Mouse (Mus musculus): ENCODE data around the gene Klc1. TPM values are rescaled to one million over a fixed set of nuclear protein-coding genes. Genes with fewer than 3 reads are reported as not detected.

Gene Klc1
- polyA plus RNA-seq, 1 experiment from 2014 or later = 98.5 TPM

DNA sequence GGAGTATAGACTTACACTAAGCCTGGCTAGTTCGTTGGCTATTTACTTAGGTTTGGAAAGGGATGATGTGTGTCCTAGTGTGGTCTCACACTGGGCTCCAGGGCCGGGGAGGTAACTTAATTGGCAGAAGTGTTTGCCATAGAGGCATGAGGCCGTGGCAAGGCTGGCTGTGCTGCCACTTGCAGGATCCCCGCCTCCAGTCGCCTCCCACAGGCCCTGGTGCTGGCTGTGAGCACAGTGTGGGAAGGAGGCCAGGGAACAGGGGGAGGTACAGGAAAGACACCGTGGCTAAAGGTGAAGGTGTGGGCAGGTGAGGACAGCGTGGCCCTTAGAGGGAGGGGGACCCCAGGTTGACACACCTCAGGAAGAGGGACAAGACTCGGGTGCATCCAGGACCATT, 61.3 kb downstream of the Klc1 start:
- no peak overlapping the region for H3K4me2 ChIP-seq
- no peak overlapping the region for H3K27ac ChIP-seq
- H3K4me3 ChIP-seq (replicated peaks) = no peak overlapping the region
- no peak for ATAC-seq (replicated peaks; ENCODE audit: low FRiP score)
- H3K4me1 ChIP-seq = peaks cover 51% of the 10 kb centered on the region
- 48% methylated on average over 8 of the region's 8 CpGs for WGBS
- H3K36me3 ChIP-seq = peaks cover 37% of the 10 kb centered on the region
- no peaks in the 10 kb centered on the region for H3K27me3 ChIP-seq
- H3K9me3 ChIP-seq (replicated peaks) = no peaks in the 10 kb centered on the region
- no peak overlapping the region; the same call in 1 of the 2 replicates for H3K9ac ChIP-seq

- H3K9me3 ChIP-seq (replicated peaks) = no peaks in the 10 kb centered on the region
- no peak overlapping the region for H3K4me2 ChIP-seq
- 74% methylated on average over 7 of the region's 7 CpGs for WGBS
- H3K36me3 ChIP-seq = peaks cover 45% of the 10 kb centered on the region
- no peaks in the 10 kb centered on the region for H3K27me3 ChIP-seq
- no peak for ATAC-seq (replicated peaks; ENCODE audit: low FRiP score)
- peaks cover 44% of the 10 kb centered on the region for H3K4me1 ChIP-seq
- H3K4me3 ChIP-seq (replicated peaks) = no peak overlapping the region
- H3K27ac ChIP-seq = no peak overlapping the region
- H3K9ac ChIP-seq = no peak overlapping the region
These were observed 62.1 kb downstream of the Klc1 start for GRCm38 (mm10) chr12:111820708-111821107.

GRCm38 (mm10) chr12:111821931-111822330, 63.3 kb downstream of the Klc1 start:
- Histone ChIP-seq H3K9me3 (replicated peaks) (no peaks in the 10 kb centered on the region), H3K27ac (no peak overlapping the region), H3K4me1 (peaks cover 32% of the 10 kb centered on the region), H3K4me3 (replicated peaks) (no peak overlapping the region), H3K27me3 (no peaks in the 10 kb centered on the region), H3K4me2 (no peak overlapping the region), H3K9ac (no peak overlapping the region), H3K36me3 (peaks cover 57% of the 10 kb centered on the region)
- WGBS = 66% methylated on average over 4 of the region's 4 CpGs
- ATAC-seq (replicated peaks; ENCODE audit: low FRiP score) = no peak

DNA sequence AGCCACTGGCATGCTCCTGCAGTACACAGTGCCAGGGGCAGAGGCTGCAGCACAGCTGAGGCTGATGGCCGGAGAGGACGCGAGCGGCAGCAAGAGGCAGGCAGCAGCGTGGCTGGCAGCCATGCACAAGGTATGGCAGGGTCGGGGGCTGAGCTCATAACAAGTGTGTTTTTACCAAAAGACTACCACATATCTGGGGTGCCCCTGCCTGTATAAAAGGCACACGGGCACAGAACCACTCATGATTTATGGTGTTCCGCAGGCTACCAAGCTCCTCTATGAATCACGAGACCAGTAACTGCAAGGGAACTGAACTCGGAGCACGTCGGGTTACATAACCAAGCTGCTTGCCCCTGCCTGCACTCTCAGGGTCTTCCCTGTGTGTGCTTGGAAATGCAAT, 68.9 kb downstream of the Klc1 start:
- ATAC-seq (replicated peaks; ENCODE audit: low FRiP score) = no peak
- Histone ChIP-seq H3K9me3 (replicated peaks) (no peaks in the 10 kb centered on the region), H3K4me1 (no peaks in the 10 kb centered on the region), H3K9ac (no peak overlapping the region), H3K27me3 (no peaks in the 10 kb centered on the region), H3K27ac (no peak overlapping the region), H3K36me3 (peaks cover 100% of the 10 kb centered on the region), H3K4me2 (no peak overlapping the region), H3K4me3 (replicated peaks) (no peak overlapping the region)
- 88% methylated on average over 12 of the region's 12 CpGs for WGBS

GRCm38 (mm10) chr12:111829447-111829846, 70.8 kb downstream of the Klc1 start:
- Histone ChIP-seq H3K27ac (0 out of 2 replicates have a peak overlapping the region, but pooled peaks have one; percentile 6), H3K27me3 (no peaks in the 10 kb centered on the region), H3K9ac (no peak overlapping the region), H3K9me3 (replicated peaks) (no peaks in the 10 kb centered on the region), H3K4me2 (no peak overlapping the region), H3K4me1 (no peaks in the 10 kb centered on the region), H3K36me3 (peaks cover 100% of the 10 kb centered on the region), H3K4me3 (replicated peaks) (no peak overlapping the region)
- 86% methylated on average over 5 of the region's 5 CpGs for WGBS
- ATAC-seq (replicated peaks; ENCODE audit: low FRiP score) = no peak

DNA sequence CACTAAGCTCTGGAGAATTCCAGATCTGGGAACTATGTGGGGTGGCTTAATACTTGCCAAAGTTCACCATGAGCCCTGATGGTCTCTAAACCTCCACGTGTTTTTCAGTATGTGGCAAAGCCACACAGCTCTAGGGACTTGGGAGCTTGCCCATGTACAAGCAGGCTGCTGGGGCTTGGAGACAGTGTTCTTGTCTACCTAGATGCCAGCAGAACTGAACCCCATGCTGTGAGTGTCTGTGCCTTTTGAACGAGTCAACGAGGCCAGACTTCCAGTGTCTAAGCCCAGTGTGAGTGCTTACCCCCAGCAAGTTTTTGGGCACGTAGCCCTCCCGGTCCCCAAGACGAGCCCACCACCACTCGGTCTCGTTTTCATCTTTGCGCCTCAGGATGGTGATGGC, 71.3 kb downstream of the Klc1 start:
- WGBS = 95% methylated on average over 9 of the region's 9 CpGs
- Histone ChIP-seq H3K4me2 (no peak overlapping the region), H3K36me3 (peaks cover 100% of the 10 kb centered on the region), H3K9me3 (replicated peaks) (no peaks in the 10 kb centered on the region), H3K27me3 (no peaks in the 10 kb centered on the region), H3K27ac (0 out of 2 replicates have a peak overlapping the region, but pooled peaks have one; percentile 6), H3K4me1 (no peaks in the 10 kb centered on the region), H3K4me3 (replicated peaks) (no peak overlapping the region), H3K9ac (no peak overlapping the region)
- no peak for ATAC-seq (replicated peaks; ENCODE audit: low FRiP score)

GRCm38 (mm10) chr12:111830375-111830774, 71.7 kb downstream of the Klc1 start:
- H3K4me1 ChIP-seq = no peaks in the 10 kb centered on the region
- H3K36me3 ChIP-seq = peaks cover 100% of the 10 kb centered on the region
- H3K4me2 ChIP-seq = no peak overlapping the region
- no peaks in the 10 kb centered on the region for H3K27me3 ChIP-seq
- 88% methylated on average over 10 of the region's 10 CpGs for WGBS
- H3K4me3 ChIP-seq (replicated peaks) = no peak overlapping the region
- no peak overlapping the region for H3K9ac ChIP-seq
- no peak overlapping the region for H3K27ac ChIP-seq
- no peaks in the 10 kb centered on the region for H3K9me3 ChIP-seq (replicated peaks)
- no peak for ATAC-seq (replicated peaks; ENCODE audit: low FRiP score)

- no peak overlapping the region for H3K9ac ChIP-seq
- no peaks in the 10 kb centered on the region for H3K4me1 ChIP-seq
- no peak overlapping the region for H3K27ac ChIP-seq
- no peak overlapping the region for H3K4me3 ChIP-seq (replicated peaks)
- no peak for ATAC-seq (replicated peaks; ENCODE audit: low FRiP score)
- peaks cover 100% of the 10 kb centered on the region for H3K36me3 ChIP-seq
- H3K27me3 ChIP-seq = no peaks in the 10 kb centered on the region
- 80% methylated on average over 5 of the region's 5 CpGs for WGBS
- no peaks in the 10 kb centered on the region for H3K9me3 ChIP-seq (replicated peaks)
- H3K4me2 ChIP-seq = no peak overlapping the region
These were observed 74.0 kb downstream of the Klc1 start for GRCm38 (mm10) chr12:111832643-111833042.

DNA sequence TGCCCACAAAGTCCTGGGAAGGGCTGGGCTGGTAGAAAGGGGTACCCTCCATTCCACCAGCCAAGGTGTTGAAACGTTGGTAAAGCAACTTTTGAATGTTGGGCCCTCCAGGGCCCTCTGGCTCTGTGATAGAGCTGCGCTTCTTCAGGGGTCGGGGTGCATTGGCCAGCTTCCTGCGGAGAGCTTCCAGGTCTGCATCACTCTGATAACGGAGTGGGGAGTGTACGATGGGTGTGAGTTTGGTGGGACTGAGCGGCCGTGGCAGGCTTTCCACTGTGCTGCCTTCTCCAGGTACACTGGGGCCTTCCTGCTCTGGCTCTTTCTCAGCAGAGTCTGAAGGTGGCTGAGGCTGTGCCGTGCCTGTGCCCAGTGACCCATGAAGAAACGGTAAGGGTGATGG, 74.8 kb downstream of the Klc1 start:
- H3K4me3 ChIP-seq (replicated peaks) = no peak overlapping the region
- WGBS = 84% methylated on average over 10 of the region's 10 CpGs

GRCm38 (mm10) chr12:111842565-111843433, 84.2 kb downstream of the Klc1 start:
- Histone ChIP-seq H3K9me3 (replicated peaks) (no peaks in the 10 kb centered on the region), H3K27me3 (no peaks in the 10 kb centered on the region), H3K4me2 (no peak overlapping the region), H3K4me3 (replicated peaks) (no peak overlapping the region), H3K27ac (no peak overlapping the region), H3K4me1 (no peaks in the 10 kb centered on the region), H3K36me3 (peaks cover 47% of the 10 kb centered on the region), H3K9ac (no peak overlapping the region)
- 72% methylated on average over 15 of the region's 15 CpGs for WGBS
- ATAC-seq (replicated peaks; ENCODE audit: low FRiP score) = no peak

More for the DNA sequence above, 74.8 kb downstream of the Klc1 start:
- ATAC-seq (replicated peaks; ENCODE audit: low FRiP score) = 0 out of 2 replicates have a peak, but pooled peaks have one; percentile 15
- Histone ChIP-seq H3K36me3 (peaks cover 100% of the 10 kb centered on the region), H3K27me3 (no peaks in the 10 kb centered on the region), H3K9ac (no peak overlapping the region), H3K9me3 (replicated peaks) (no peaks in the 10 kb centered on the region), H3K4me1 (no peaks in the 10 kb centered on the region), H3K4me2 (no peak overlapping the region), H3K27ac (no peak overlapping the region)

DNA sequence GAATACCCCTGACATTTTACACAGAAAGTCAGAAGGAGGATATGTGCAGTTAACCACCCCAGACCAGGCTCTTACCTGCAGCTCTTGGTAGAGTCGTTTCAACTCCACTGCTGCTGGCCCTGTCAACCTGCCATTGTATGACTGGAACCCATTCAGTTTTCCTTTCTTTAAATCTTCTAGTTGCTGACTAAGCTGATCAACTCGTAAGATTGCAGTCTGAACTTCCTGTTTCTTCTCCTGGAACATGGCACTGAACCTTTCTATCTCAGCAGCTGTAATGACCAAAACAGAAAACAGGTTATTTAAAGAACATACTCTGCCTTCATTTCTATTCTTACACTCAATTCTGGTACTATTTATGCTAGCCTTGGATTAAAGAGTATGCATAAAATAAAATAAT, 84.8 kb downstream of the Klc1 start:
- ATAC-seq (replicated peaks; ENCODE audit: low FRiP score) = no peak
- Histone ChIP-seq H3K27me3 (no peaks in the 10 kb centered on the region), H3K4me3 (replicated peaks) (no peak overlapping the region), H3K27ac (no peak overlapping the region), H3K9me3 (replicated peaks) (no peaks in the 10 kb centered on the region), H3K4me1 (no peaks in the 10 kb centered on the region), H3K4me2 (no peak overlapping the region), H3K36me3 (peaks cover 40% of the 10 kb centered on the region), H3K9ac (no peak overlapping the region)
- WGBS = 45% methylated on average over 2 of the region's 2 CpGs

GRCm38 (mm10) chr12:111845953-111846352, 87.3 kb downstream of the Klc1 start:
- Histone ChIP-seq H3K9me3 (replicated peaks) (no peaks in the 10 kb centered on the region), H3K4me1 (no peaks in the 10 kb centered on the region), H3K36me3 (peaks cover 16% of the 10 kb centered on the region), H3K27me3 (no peaks in the 10 kb centered on the region), H3K4me3 (replicated peaks) (no peak overlapping the region), H3K4me2 (no peak overlapping the region), H3K9ac (no peak overlapping the region), H3K27ac (no peak overlapping the region)
- WGBS = 89% methylated on average over 4 of the region's 4 CpGs
- no peak for ATAC-seq (replicated peaks; ENCODE audit: low FRiP score)
